Mouse (Mus musculus) forebrain, postnatal 0 days (tissue): ENCODE measurements around the gene Herc3. TPM values are rescaled to one million over a fixed set of nuclear protein-coding genes. Genes with fewer than 3 reads are reported as not detected.
A peak's percentile ranks its signal among the peaks of the same experiment; 100 is the strongest.

Source experiments
- ATAC-seq: fragments of 200-750 bp; cut with Nextera tagmentation; 2 replicates; pipeline ENCODE4 v1.8.0; 2017; ENCODE audit warnings: mild to moderate bottlenecking, moderate library complexity
- DNase-seq: peaks from one replicate; pipeline ENCODE4 v3.0.0-alpha.2; 2015
- H3K27ac ChIP-seq: fragments of 300-500 bp; sonication (generic); 2 replicates; pipeline ENCODE4 v1.5.1; 2014; ENCODE audit warnings: low read depth, mild to moderate bottlenecking, antibody characterized with exemption, low read length, moderate library complexity, mixed read lengths
- H3K27me3 ChIP-seq: fragments of 300-500 bp; sonication (generic); 2 replicates; pipeline ENCODE4 v1.6.1; 2014; ENCODE audit warnings: mild to moderate bottlenecking, low read length, mixed read lengths; ENCODE audit not compliant: insufficient read depth
- H3K36me3 ChIP-seq: fragments of 300-500 bp; sonication (generic); 2 replicates; pipeline ENCODE4 v1.6.1; 2014; ENCODE audit warnings: mild to moderate bottlenecking, moderate library complexity; ENCODE audit not compliant: insufficient read depth
- H3K4me1 ChIP-seq: fragments of 300-500 bp; sonication (generic); 2 replicates; pipeline ENCODE4 v1.6.1; 2014; ENCODE audit warnings: antibody characterized with exemption; ENCODE audit not compliant: insufficient read depth
- H3K4me2 ChIP-seq: fragments of 300-500 bp; sonication (generic); 2 replicates; pipeline ENCODE4 v1.6.1; 2014; ENCODE audit warnings: low read depth, mild to moderate bottlenecking, moderate library complexity
- H3K4me3 ChIP-seq: fragments of 300-500 bp; sonication (generic); 2 replicates; pipeline ENCODE4 v1.5.1; 2014; ENCODE audit warnings: low read depth, low read length, mixed read lengths
- H3K9ac ChIP-seq: fragments of 300-500 bp; sonication (generic); 2 replicates; pipeline ENCODE4 v1.6.1; 2014; ENCODE audit warnings: mild to moderate bottlenecking
- H3K9me3 ChIP-seq: fragments of 300-500 bp; sonication (generic); 2 replicates; pipeline ENCODE4 v1.6.1; 2016; ENCODE audit warnings: low read length
- CTCF ChIP-seq: sonication (generic); IDR thresholded peaks from 2 replicates; pipeline ENCODE4 v1.5.1; 2016; ENCODE audit warnings: antibody characterized with exemption, control low read depth, low read depth
- WGBS: fragments of 180-500 bp; shearing (Covaris S2); extraction: QIAGEN DNeasy Blood & Tissue Kit; methylation state at CpG from one replicate; pipeline ENCODE4 v1.1.7; 2014; 5-methylcytosine and 5-hydroxymethylcytosine counted together
- polyA plus RNA-seq: library from polyadenylated mRNA; unstranded; fragments of >200 nt; fragmentation: Nextera tagmentation; extraction: Ambion mirVana; gene quantifications from 2 replicates; pipeline ENCODE4 v1.2.1, GENCODE M21; 2015
- total RNA-seq: library from RNA; depleted of rRNA; stranded (reverse); fragments of >200 nt; gene quantifications from 2 replicates; pipeline ENCODE4 v1.2.3, GENCODE M21; 2014

Herc3 gene
- total and polyA plus RNA-seq, 2 experiments from 2014 or later: 24.2 to 69.6 TPM

- H3K4me2 ChIP-seq: no peak overlapping the region
- ATAC-seq (no peak), DNase-seq (no peak)
- no peak overlapping the region for H3K4me3 ChIP-seq
- H3K9me3 ChIP-seq: no peaks in the 10 kb centered on the region
- WGBS: 92% methylated on average over 5 of the region's 5 CpGs
- H3K27ac ChIP-seq: no peak overlapping the region
- H3K4me1 ChIP-seq: no peaks in the 10 kb centered on the region
- peaks cover 10% of the 10 kb centered on the region for H3K36me3 ChIP-seq
- no peak for TF ChIP-seq CTCF
- no peak overlapping the region for H3K9ac ChIP-seq
- H3K27me3 ChIP-seq: no peaks in the 10 kb centered on the region
Observed at GRCm38 (mm10) chr6:58880861-58881260, 49.6 kb downstream of the Herc3 start.

- ATAC-seq: peak; percentile 72
- H3K36me3 ChIP-seq: peaks cover 9% of the 10 kb centered on the region
- no peaks in the 10 kb centered on the region for H3K9me3 ChIP-seq
- no peak overlapping the region for H3K27ac ChIP-seq
- no peak for DNase-seq
- peak; percentile 43; the same call in 1 of the 2 replicates for TF ChIP-seq CTCF
- no peak overlapping the region for H3K9ac ChIP-seq
- H3K27me3 ChIP-seq: no peaks in the 10 kb centered on the region
- H3K4me1 ChIP-seq: no peaks in the 10 kb centered on the region
- no peak overlapping the region for H3K4me3 ChIP-seq
- no peak overlapping the region for H3K4me2 ChIP-seq
- WGBS: 89% methylated on average over 3 of the region's 3 CpGs
Observed at GRCm38 (mm10) chr6:58881363-58881762, 50.1 kb downstream of the Herc3 start.

GRCm38 (mm10) chr6:58882271-58882670 lies 51.0 kb downstream of the Herc3 start:
- H3K27ac ChIP-seq: no peak overlapping the region
- peak; percentile 55; the same call in 1 of the 2 replicates for ATAC-seq
- H3K4me3 ChIP-seq: no peak overlapping the region
- peaks cover 6% of the 10 kb centered on the region for H3K36me3 ChIP-seq
- DNase-seq: no peak
- H3K9ac ChIP-seq: no peak overlapping the region
- WGBS: 72% methylated on average over 6 of the region's 6 CpGs
- no peak overlapping the region for H3K4me2 ChIP-seq
- no peaks in the 10 kb centered on the region for H3K4me1 ChIP-seq
- TF ChIP-seq CTCF: peak; percentile 34
- no peaks in the 10 kb centered on the region for H3K27me3 ChIP-seq
- H3K9me3 ChIP-seq: no peaks in the 10 kb centered on the region

GRCm38 (mm10) chr6:58889917-58890316 lies 58.7 kb downstream of the Herc3 start:
- no peaks in the 10 kb centered on the region for H3K27me3 ChIP-seq
- H3K4me2 ChIP-seq: no peak overlapping the region
- TF ChIP-seq CTCF: no peak
- no peak overlapping the region for H3K27ac ChIP-seq
- WGBS: 93% methylated on average over 3 of the region's 3 CpGs
- DNase-seq (no peak), ATAC-seq (no peak)
- H3K4me3 ChIP-seq: no peak overlapping the region
- no peaks in the 10 kb centered on the region for H3K4me1 ChIP-seq
- peaks cover 23% of the 10 kb centered on the region for H3K36me3 ChIP-seq
- no peaks in the 10 kb centered on the region for H3K9me3 ChIP-seq
- H3K9ac ChIP-seq: no peak overlapping the region

GRCm38 (mm10) chr6:58893307-58893706 lies 62.0 kb downstream of the Herc3 start:
- DNase-seq (no peak), ATAC-seq (no peak)
- Histone ChIP-seq H3K27ac (no peak overlapping the region), H3K9me3 (no peaks in the 10 kb centered on the region), H3K27me3 (no peaks in the 10 kb centered on the region), H3K36me3 (peaks cover 13% of the 10 kb centered on the region), H3K4me3 (no peak overlapping the region), H3K4me2 (no peak overlapping the region), H3K4me1 (no peaks in the 10 kb centered on the region), H3K9ac (no peak overlapping the region)
- TF ChIP-seq CTCF: no peak
- 90% methylated on average over 6 of the region's 6 CpGs for WGBS

GRCm38 (mm10) chr6:58894994-58895393 lies 63.7 kb downstream of the Herc3 start:
- H3K36me3 ChIP-seq: peaks cover 5% of the 10 kb centered on the region
- TF ChIP-seq CTCF: no peak
- H3K27ac ChIP-seq: no peak overlapping the region
- H3K27me3 ChIP-seq: no peaks in the 10 kb centered on the region
- H3K4me2 ChIP-seq: no peak overlapping the region
- no peak for DNase-seq
- 30% methylated on average over 4 of the region's 4 CpGs for WGBS
- ATAC-seq: peak; percentile 69
- H3K4me3 ChIP-seq: no peak overlapping the region
- no peak overlapping the region for H3K9ac ChIP-seq
- no peaks in the 10 kb centered on the region for H3K9me3 ChIP-seq
- H3K4me1 ChIP-seq: no peaks in the 10 kb centered on the region

- Histone ChIP-seq H3K4me3 (no peak overlapping the region), H3K4me2 (no peak overlapping the region), H3K36me3 (no peaks in the 10 kb centered on the region; the same call in 1 of the 2 replicates), H3K4me1 (no peaks in the 10 kb centered on the region), H3K9ac (no peak overlapping the region), H3K27me3 (no peaks in the 10 kb centered on the region), H3K27ac (no peak overlapping the region), H3K9me3 (no peaks in the 10 kb centered on the region)
- no peak for DNase-seq
- ATAC-seq: no peak
- no peak for TF ChIP-seq CTCF
- 43% methylated on average over 3 of the region's 3 CpGs for WGBS
Observed at GRCm38 (mm10) chr6:58896648-58897047, 65.4 kb downstream of the Herc3 start.

- H3K9ac ChIP-seq: no peak overlapping the region
- H3K9me3 ChIP-seq: no peaks in the 10 kb centered on the region
- DNase-seq: peak; percentile 36
- no peak overlapping the region for H3K4me2 ChIP-seq
- WGBS: 51% methylated on average over 3 of the region's 3 CpGs
- H3K27me3 ChIP-seq: no peaks in the 10 kb centered on the region
- no peaks in the 10 kb centered on the region for H3K4me1 ChIP-seq
- no peak overlapping the region for H3K4me3 ChIP-seq
- no peak for ATAC-seq
- no peak for TF ChIP-seq CTCF
- no peak overlapping the region for H3K27ac ChIP-seq
- no peaks in the 10 kb centered on the region; the same call in 1 of the 2 replicates for H3K36me3 ChIP-seq
Observed at GRCm38 (mm10) chr6:58899076-58899475, 67.8 kb downstream of the Herc3 start.
